Mouse (Mus musculus) MEL (cell line): Measurements from ENCODE around the gene Vps53. TPM values are rescaled to one million over a fixed set of nuclear protein-coding genes. Genes with fewer than 3 reads are reported as not detected.
A peak's percentile ranks its signal among the peaks of the same experiment; 100 is the strongest.

Experiments
- DNase-seq: peaks from one replicate; pipeline ENCODE4 v3.0.0; 2011; ENCODE audit warnings: low read depth, low spot score
- H3K27ac ChIP-seq: 2 replicates; pipeline ENCODE4 v1.5.1; 2012; ENCODE audit warnings: low read depth, mild to moderate bottlenecking, control low read depth, low read length, moderate library complexity; ENCODE audit not compliant: control insufficient read depth
- H3K27me3 ChIP-seq, 2 experiments: fragments of 150-350 bp in 1 of 2; sonication (generic) in 1 of 2; 2 replicates each; pipeline ENCODE4 v1.6.1; 2012; ENCODE audit warnings: low read length in 2 of 2, mild to moderate bottlenecking in 2 of 2, improper control_type of control experiment in 1 of 2, moderate library complexity in 1 of 2; ENCODE audit not compliant: insufficient read depth in 2 of 2, control insufficient read depth in 1 of 2
- H3K36me3 ChIP-seq, 2 experiments: 2 replicates each; pipeline ENCODE4 v1.6.1; 2012 to 2014; ENCODE audit warnings: low read length in 2 of 2, improper control_type of control experiment in 1 of 2, inconsistent platforms in 1 of 2, mild to moderate bottlenecking in 1 of 2; ENCODE audit not compliant: insufficient read depth in 2 of 2, control insufficient read depth in 1 of 2
- H3K4me1 ChIP-seq, 2 experiments: fragments of 150-350 bp in 1 of 2; sonication (generic) in 1 of 2; 2 replicates each; pipeline ENCODE4 v1.6.1; 2012; ENCODE audit warnings: low read length in 2 of 2, improper control_type of control experiment in 1 of 2, mild to moderate bottlenecking in 1 of 2; ENCODE audit not compliant: insufficient read depth in 2 of 2, control insufficient read depth in 1 of 2
- H3K4me3 ChIP-seq, 2 experiments: fragments of 150-350 bp in 1 of 2; sonication (generic) in 1 of 2; 2 replicates each; pipeline ENCODE4 v1.5.1; 2012; ENCODE audit warnings: low read depth in 2 of 2, low read length in 2 of 2, mild to moderate bottlenecking in 2 of 2, moderate library complexity in 2 of 2, control low read depth in 1 of 2, improper control_type of control experiment in 1 of 2; ENCODE audit not compliant: control insufficient read depth in 1 of 2, insufficient read depth in 1 of 2
- H3K79me2 ChIP-seq: 2 replicates; pipeline ENCODE4 v1.6.1; 2012; ENCODE audit warnings: mild to moderate bottlenecking, low read length, moderate library complexity; ENCODE audit not compliant: control insufficient read depth, poor library complexity, insufficient read depth
- H3K9ac ChIP-seq: 2 replicates; pipeline ENCODE4 v1.6.1; 2012; ENCODE audit warnings: low read depth, mild to moderate bottlenecking, control low read depth, low read length, moderate library complexity; ENCODE audit not compliant: control insufficient read depth, poor library complexity, severe bottlenecking
- H3K9me3 ChIP-seq: fragments of 150-350 bp; sonication (generic); replicated peaks from 2 replicates; pipeline ENCODE4 v1.6.1; 2012; ENCODE audit warnings: mild to moderate bottlenecking, low read length, improper control_type of control experiment, moderate library complexity; ENCODE audit not compliant: insufficient read depth
- CTCF ChIP-seq, 3 experiments: IDR thresholded peaks in 2 of 3; conservative IDR thresholded peaks in 1 of 3; 2 replicates each; pipeline ENCODE4 v1.5.1; 2011 to 2012; ENCODE audit warnings: low read length in 3 of 3, low read depth in 2 of 3, mild to moderate bottlenecking in 2 of 3, improper control_type of control experiment in 1 of 3, inconsistent platforms in 1 of 3, mixed read lengths in 1 of 3, moderate library complexity in 1 of 3; ENCODE audit not compliant: control insufficient read depth in 1 of 3, insufficient read depth in 1 of 3, poor library complexity in 1 of 3, severe bottlenecking in 1 of 3
- GABPA ChIP-seq: IDR thresholded peaks from 2 replicates; pipeline ENCODE4 v1.6.1; 2012; ENCODE audit warnings: low read depth, mild to moderate bottlenecking, inconsistent platforms, low read length, improper control_type of control experiment, moderate library complexity
- HCFC1 ChIP-seq: IDR thresholded peaks from 2 replicates; pipeline ENCODE4 v1.6.1; 2012; ENCODE audit warnings: low read depth, mild to moderate bottlenecking, inconsistent platforms, low read length, improper control_type of control experiment, moderate library complexity
- MAZ ChIP-seq: IDR thresholded peaks from 2 replicates; pipeline ENCODE4 v1.6.1; 2012; ENCODE audit warnings: low read depth, mild to moderate bottlenecking, inconsistent platforms, low read length, improper control_type of control experiment
- NELFE ChIP-seq: IDR thresholded peaks from 2 replicates; pipeline ENCODE4 v1.6.1; 2011; ENCODE audit warnings: low read depth, low read length, improper control_type of control experiment
- POLR2A ChIP-seq, 2 experiments: IDR thresholded peaks; 2 replicates each; pipeline ENCODE4 v1.6.1; 2011 to 2012; ENCODE audit warnings: low read length in 2 of 2, mild to moderate bottlenecking in 2 of 2, control low read depth in 1 of 2, improper control_type of control experiment in 1 of 2, low read depth in 1 of 2, moderate library complexity in 1 of 2; ENCODE audit not compliant: control insufficient read depth in 1 of 2, insufficient read depth in 1 of 2, poor library complexity in 1 of 2
- SIN3A ChIP-seq: IDR thresholded peaks from 2 replicates; pipeline ENCODE4 v1.6.1; 2012; ENCODE audit warnings: low read length, improper control_type of control experiment, inconsistent platforms
- SMC3 ChIP-seq: IDR thresholded peaks from 2 replicates; pipeline ENCODE4 v1.6.1; 2011; ENCODE audit warnings: low read depth, low read length, improper control_type of control experiment
- TAL1 ChIP-seq: IDR thresholded peaks from 2 replicates; pipeline ENCODE4 v1.6.1; 2012; ENCODE audit warnings: mild to moderate bottlenecking, inconsistent platforms, low read length, moderate library complexity, mixed read lengths
- USF2 ChIP-seq, 2 experiments: IDR thresholded peaks; 2 replicates each; pipeline ENCODE4 v1.6.1; 2011 to 2012; ENCODE audit warnings: improper control_type of control experiment in 2 of 2, low read length in 2 of 2, borderline replicate concordance in 1 of 2, inconsistent platforms in 1 of 2, low read depth in 1 of 2, mild to moderate bottlenecking in 1 of 2; ENCODE audit not compliant: insufficient read depth in 1 of 2
- ZC3H11A ChIP-seq: IDR thresholded peaks from 2 replicates; pipeline ENCODE4 v1.6.1; 2012; ENCODE audit warnings: low read depth, mild to moderate bottlenecking, inconsistent platforms, low read length, improper control_type of control experiment
- ZMIZ1 ChIP-seq: IDR thresholded peaks from 2 replicates; pipeline ENCODE4 v1.6.1; 2012; ENCODE audit warnings: low read depth, mild to moderate bottlenecking, inconsistent platforms, low read length, improper control_type of control experiment, moderate library complexity
- polyA plus RNA-seq, 2 experiments: library from polyadenylated mRNA; stranded (reverse) in 1 of 2; unstranded in 1 of 2; fragments of >175 nt in 1 of 2; fragments of >200 nt in 1 of 2; gene quantifications; 2 replicates each; pipeline versions ENCODE4 v1.2.1 to v1.2.4; 2012; ENCODE audit warnings: low replicate concordance in 2 of 2, low read depth in 1 of 2; ENCODE audit not compliant: insufficient read length in 2 of 2, insufficient read depth in 1 of 2, missing spikeins in 1 of 2
- total RNA-seq: library from RNA; depleted of rRNA; stranded (reverse); fragments of 300-350 nt; gene quantifications from 2 replicates; pipeline ENCODE4 v1.2.3, GENCODE M21; 2012

Gene Vps53
- total and polyA plus RNA-seq, 3 experiments: 38.4 to 50.4 TPM; not detected in 1

DNA sequence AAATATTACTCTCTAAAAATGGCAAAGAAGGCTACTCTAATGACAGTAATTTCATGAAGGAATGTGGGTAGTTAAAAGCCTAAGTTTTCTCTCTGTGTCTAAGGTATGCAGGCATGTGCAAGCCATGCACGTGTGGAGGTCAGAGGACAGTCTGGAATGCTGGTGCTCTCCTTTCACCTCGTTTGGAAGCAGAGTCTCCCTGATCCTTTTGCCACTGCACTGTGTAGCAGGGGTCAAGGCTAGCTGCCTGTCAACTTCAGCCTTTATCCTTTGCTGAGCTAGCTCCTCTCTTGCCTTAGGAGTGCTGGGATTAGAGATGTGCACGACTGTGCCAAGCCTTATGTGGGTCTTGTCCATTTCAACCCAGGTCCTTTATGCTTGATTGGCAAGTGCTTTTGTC is 128.9 kb downstream of the Vps53 start:
- Histone ChIP-seq H3K9ac (no peak overlapping the region), H3K36me3 (no peaks in the 10 kb centered on the region), H3K27ac (no peak overlapping the region), H3K9me3 (no peaks in the 10 kb centered on the region), H3K4me3 (no peak overlapping the region), H3K27me3 (no peaks in the 10 kb centered on the region), H3K79me2 (no peaks in the 10 kb centered on the region), H3K4me1 (no peaks in the 10 kb centered on the region)
- TF ChIP-seq NELFE (no peak), MAZ (no peak), HCFC1 (no peak), SMC3 (no peak)
- no peak for DNase-seq

GRCm38 (mm10) chr11:76045367-76045766 is 134.1 kb downstream of the Vps53 start:
- TF ChIP-seq ZMIZ1: no peak
- no peak for TF ChIP-seq ZC3H11A
- TF ChIP-seq TAL1: 0 out of 2 replicates have a peak, but pooled peaks have one; percentile 4
- TF ChIP-seq GABPA: no peak
- TF ChIP-seq CTCF (IDR thresholded peaks at IDR 0.05 in 2 of 3, conservative IDR thresholded peaks at IDR 0.05 in 1 of 3; ENCODE audit: control insufficient read depth in 1 of 3, insufficient read depth in 1 of 3, low read depth in 2 of 3, low read length in 3 of 3, poor library complexity in 1 of 3, severe bottlenecking in 1 of 3): no peak
- no peak for TF ChIP-seq POLR2A (IDR thresholded peaks at IDR 0.05; ENCODE audit: control insufficient read depth in 1 of 2, insufficient read depth in 1 of 2, low read depth in 1 of 2, low read length in 2 of 2, poor library complexity in 1 of 2)
- no peak for TF ChIP-seq USF2 (IDR thresholded peaks at IDR 0.05; ENCODE audit: borderline replicate concordance in 1 of 2, insufficient read depth in 1 of 2, low read depth in 1 of 2, low read length in 2 of 2)
- H3K36me3 ChIP-seq: no peaks in the 10 kb centered on the region

DNA sequence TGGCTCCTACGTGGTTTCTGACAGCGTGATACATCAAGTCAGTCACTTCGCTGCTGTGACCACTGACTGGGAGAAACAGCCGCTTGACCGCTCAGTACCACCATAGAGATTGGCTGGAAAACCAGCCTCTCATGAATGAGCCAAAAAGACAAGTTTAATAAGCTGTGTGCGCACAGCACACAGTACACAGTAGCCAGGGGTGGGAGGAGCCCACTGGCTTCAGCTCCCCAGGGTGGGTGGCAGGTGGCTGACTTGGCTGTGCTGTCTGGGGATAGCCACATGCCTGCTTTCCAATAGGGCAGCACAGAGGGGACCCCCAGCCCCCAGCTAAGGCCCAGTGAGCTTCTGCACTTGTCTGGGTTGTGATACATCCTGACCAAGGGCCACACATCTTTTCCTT is 135.0 kb downstream of the Vps53 start:
- H3K79me2 ChIP-seq: no peaks in the 10 kb centered on the region
- DNase-seq: no peak
- H3K9ac ChIP-seq: no peak overlapping the region
- H3K4me3 ChIP-seq: no peak overlapping the region
- no peaks in the 10 kb centered on the region for H3K4me1 ChIP-seq
- H3K9me3 ChIP-seq: no peaks in the 10 kb centered on the region
- no peaks in the 10 kb centered on the region for H3K27me3 ChIP-seq
- no peak overlapping the region for H3K27ac ChIP-seq
- no peaks in the 10 kb centered on the region for H3K36me3 ChIP-seq
- no peak for TF ChIP-seq SIN3A
- TF ChIP-seq USF2 (IDR thresholded peaks at IDR 0.05; ENCODE audit: borderline replicate concordance in 1 of 2, insufficient read depth in 1 of 2, low read depth in 1 of 2, low read length in 2 of 2): no peak

More at GRCm38 (mm10) chr11:76045367-76045766, 134.1 kb downstream of the Vps53 start:
- no peak for DNase-seq
- Histone ChIP-seq H3K4me1 (no peaks in the 10 kb centered on the region), H3K27me3 (no peaks in the 10 kb centered on the region), H3K4me3 (no peak overlapping the region), H3K9me3 (no peaks in the 10 kb centered on the region), H3K79me2 (no peaks in the 10 kb centered on the region), H3K9ac (no peak overlapping the region), H3K27ac (no peak overlapping the region)
